Mouse (Mus musculus) neural tube, embryonic 12.5 days (tissue): Measurements from ENCODE around the gene Camta1. TPM values are rescaled to one million over a fixed set of nuclear protein-coding genes. Genes with fewer than 3 reads are reported as not detected.
A peak's percentile ranks its signal among the peaks of the same experiment; 100 is the strongest.
"Not testable (repeated sequence)": the region's sequence is repeated elsewhere in the genome, so short reads cannot be mapped to it uniquely, and the experiment has no call there.

ENCODE experiments used
- ATAC-seq: fragments of 200-750 bp; cut with Nextera tagmentation; 2 replicates; pipeline ENCODE4 v1.8.0; 2017; ENCODE audit warnings: low read depth, mild to moderate bottlenecking, moderate TSS enrichment, moderate library complexity; ENCODE audit not compliant: low FRiP score
- H3K27ac ChIP-seq: fragments of 300-500 bp; sonication (generic); 2 replicates; pipeline ENCODE4 v1.5.1; 2016
- H3K27me3 ChIP-seq: fragments of 300-500 bp; sonication (generic); replicated peaks from 2 replicates; pipeline ENCODE4 v1.6.1; 2016; ENCODE audit warnings: mild to moderate bottlenecking
- H3K36me3 ChIP-seq: fragments of 300-500 bp; sonication (generic); 2 replicates; pipeline ENCODE4 v1.6.1; 2016; ENCODE audit warnings: mild to moderate bottlenecking
- H3K4me1 ChIP-seq: fragments of 300-500 bp; sonication (generic); 2 replicates; pipeline ENCODE4 v1.6.1; 2016
- H3K4me2 ChIP-seq: fragments of 300-500 bp; sonication (generic); replicated peaks from 2 replicates; pipeline ENCODE4 v1.6.1; 2016; ENCODE audit warnings: mild to moderate bottlenecking
- H3K4me3 ChIP-seq: fragments of 300-500 bp; sonication (generic); 2 replicates; pipeline ENCODE4 v1.5.1; 2016
- H3K9ac ChIP-seq: fragments of 300-500 bp; sonication (generic); 2 replicates; pipeline ENCODE4 v1.6.1; 2016; ENCODE audit warnings: mild to moderate bottlenecking
- H3K9me3 ChIP-seq: fragments of 300-500 bp; sonication (generic); 2 replicates; pipeline ENCODE4 v1.6.1; 2016; ENCODE audit warnings: mild to moderate bottlenecking
- WGBS: fragments of 180-500 bp; shearing (Covaris S2); methylation state at CpG from one replicate; pipeline ENCODE4 v1.1.7; 2016; 5-methylcytosine and 5-hydroxymethylcytosine counted together
- polyA plus RNA-seq: library from polyadenylated mRNA; unstranded; fragments of >200 nt; fragmentation: Nextera tagmentation; extraction: Ambion mirVana; gene quantifications from 2 replicates; pipeline ENCODE4 v1.2.1, GENCODE M21; 2016

The Camta1 gene
- polyA plus RNA-seq, 1 experiment from 2014 or later = 164 TPM

DNA sequence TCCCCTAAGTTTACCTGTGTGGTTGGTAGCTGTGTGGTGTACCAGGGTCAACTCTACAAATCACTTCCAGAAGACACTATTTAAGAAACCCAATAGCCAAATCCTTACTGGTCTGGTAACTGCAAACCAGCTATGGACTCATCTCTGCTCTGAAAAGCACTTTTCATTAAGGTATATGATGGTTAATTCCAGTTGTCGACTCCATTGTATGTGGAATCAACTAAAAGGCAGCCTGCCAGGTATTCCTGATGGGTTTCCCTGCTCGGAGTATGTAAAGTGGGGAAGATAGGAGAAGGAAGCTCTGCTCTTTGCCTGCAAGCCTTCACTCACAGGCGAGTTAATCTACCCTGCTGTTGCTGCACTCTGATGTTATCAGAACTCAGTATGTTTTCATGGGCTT lies 815.2 kb downstream of the Camta1 start:
- ATAC-seq = no peak
- H3K4me3 ChIP-seq = no peak overlapping the region
- no peak overlapping the region for H3K27ac ChIP-seq
- H3K9me3 ChIP-seq = no peaks in the 10 kb centered on the region
- no peak overlapping the region for H3K4me2 ChIP-seq
- H3K9ac ChIP-seq = no peak overlapping the region
- 87% methylated on average over 3 of the region's 3 CpGs for WGBS
- H3K4me1 ChIP-seq = peaks cover 11% of the 10 kb centered on the region
- 0 out of 2 replicates have a peak, but pooled peaks cover 3% of the 10 kb centered on the region for H3K27me3 ChIP-seq
- peaks cover 36% of the 10 kb centered on the region for H3K36me3 ChIP-seq

DNA sequence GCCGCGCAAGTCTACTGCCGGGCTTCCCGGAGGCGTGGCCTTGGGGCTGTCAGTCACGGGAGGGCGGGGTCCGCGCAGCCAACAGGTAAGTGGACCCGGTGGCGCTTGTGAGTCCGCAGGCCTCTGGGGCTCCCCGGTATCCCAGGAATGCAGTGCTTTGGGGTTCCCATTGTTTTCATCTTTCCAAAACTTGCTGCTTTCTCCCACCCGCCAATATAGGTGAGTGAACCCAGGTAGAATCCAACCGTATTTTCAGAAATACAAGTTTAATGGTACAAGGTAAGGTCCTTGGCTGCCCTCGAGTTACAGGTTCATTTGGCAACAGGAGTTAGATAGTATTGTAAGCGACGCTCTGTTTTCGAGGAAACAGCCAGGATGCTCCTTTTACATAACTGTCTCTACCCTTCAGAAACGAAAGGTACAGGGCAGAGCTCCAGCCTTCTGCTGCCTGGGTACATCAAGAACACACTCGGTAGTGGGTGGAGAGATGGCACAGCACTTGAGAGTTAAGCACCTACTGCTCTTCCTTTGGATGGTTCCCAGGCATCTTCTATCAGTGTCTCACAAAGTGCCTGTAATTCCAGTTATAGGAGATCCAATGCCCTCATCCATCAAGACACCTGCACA lies 816.6 kb downstream of the Camta1 start:
- Histone ChIP-seq H3K27me3 (0 out of 2 replicates have a peak, but pooled peaks cover 3% of the 10 kb centered on the region), H3K9me3 (no peaks in the 10 kb centered on the region), H3K9ac (peak overlapping the region; percentile 58), H3K4me2 (peak overlapping the region; percentile 94), H3K4me1 (peaks cover 11% of the 10 kb centered on the region), H3K4me3 (peak overlapping the region; percentile 40), H3K27ac (no peak overlapping the region), H3K36me3 (peaks cover 27% of the 10 kb centered on the region)
- 4% methylated on average over 21 of the region's 21 CpGs for WGBS
- ATAC-seq = peak; percentile 3; the same call in 1 of the 2 replicates

DNA sequence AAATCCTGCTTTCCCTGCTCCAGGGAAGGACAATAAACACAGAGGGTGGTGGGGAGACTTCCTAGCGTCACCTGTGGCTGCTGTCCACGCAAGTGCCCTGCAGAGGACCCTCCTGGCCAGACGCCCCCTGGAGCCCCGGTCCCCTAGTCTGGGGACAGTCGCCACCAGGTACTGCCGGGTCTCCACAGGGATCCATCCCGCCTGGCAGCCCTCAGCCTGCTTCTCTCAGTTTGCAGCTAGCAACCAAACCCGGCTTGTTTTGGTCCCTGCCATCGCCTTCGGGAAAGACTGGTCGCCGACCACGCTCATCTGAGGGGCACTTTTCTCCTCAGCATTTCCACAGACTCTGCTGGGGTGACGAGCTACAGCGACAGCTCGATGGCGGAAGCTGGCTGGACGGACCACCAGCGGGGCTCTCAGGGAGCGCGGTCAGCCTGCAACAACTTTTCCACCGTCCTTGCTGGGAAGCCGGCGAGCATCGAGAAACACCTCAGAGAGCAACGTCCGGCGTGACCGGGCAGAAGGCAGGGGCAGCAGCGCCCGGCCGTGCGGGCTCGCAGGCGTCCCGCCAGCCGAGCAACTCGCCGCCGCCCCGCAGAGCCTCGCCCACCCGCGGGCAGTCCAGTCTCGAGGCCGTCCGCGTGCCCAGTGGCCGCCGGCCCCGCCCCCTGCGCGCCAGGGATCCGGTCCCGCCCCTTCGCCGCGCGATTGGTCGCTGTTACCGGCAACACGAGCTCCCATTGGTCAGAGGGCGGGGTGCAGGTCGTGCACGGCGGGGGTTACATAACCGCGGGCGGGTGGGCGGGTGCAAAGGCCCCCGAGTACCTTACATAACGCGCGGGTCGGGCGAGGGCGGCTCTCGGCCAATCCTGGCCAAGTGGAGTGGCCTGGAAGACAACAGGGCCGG lies 817.4 kb downstream of the Camta1 start, which contains the start of gene Per3:
TSS of gene Per3 (minus strand) at position 629 of the 907 bp plus-strand sequence.
- WGBS = under 1% methylated on average over 79 of the region's 79 CpGs
- H3K9me3 ChIP-seq = no peaks in the 10 kb centered on the region
- peak; percentile 96 for ATAC-seq
- H3K4me2 ChIP-seq = peak within 1 kb of the TSS; percentile 94
- H3K27ac ChIP-seq = no peak within 1 kb of the TSS
- peak within 1 kb of the TSS; percentile 40 for H3K4me3 ChIP-seq
- peak within 1 kb of the TSS; percentile 58 for H3K9ac ChIP-seq
- peaks cover 11% of the 10 kb centered on the region for H3K4me1 ChIP-seq
- H3K27me3 ChIP-seq = 0 out of 2 replicates have a peak, but pooled peaks cover 3% of the 10 kb centered on the region
- peaks cover 19% of the 10 kb centered on the region for H3K36me3 ChIP-seq

DNA sequence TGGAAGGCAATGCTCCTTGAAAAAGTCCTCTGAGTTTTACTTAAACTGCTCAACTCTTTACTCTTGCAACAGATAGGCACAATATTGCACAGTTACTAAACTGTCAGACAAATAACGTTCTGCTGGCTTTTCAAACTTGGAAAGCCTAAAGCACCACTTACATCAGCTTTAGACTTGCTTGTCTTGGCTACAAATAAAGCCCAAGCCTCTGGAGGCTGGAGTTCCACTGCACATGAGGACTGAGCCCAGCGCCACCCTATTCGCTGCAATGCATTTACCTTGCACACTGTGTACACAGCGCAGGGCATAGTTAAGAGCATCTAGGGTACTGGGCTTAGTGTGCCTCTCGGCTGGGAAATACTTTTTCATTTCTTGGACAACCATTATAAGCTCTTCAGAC lies 818.4 kb downstream of the Camta1 start:
- Histone ChIP-seq H3K4me1 (peaks cover 11% of the 10 kb centered on the region), H3K36me3 (peaks cover 15% of the 10 kb centered on the region), H3K9ac (no peak overlapping the region), H3K4me2 (peak overlapping the region; percentile 94), H3K9me3 (no peaks in the 10 kb centered on the region), H3K27me3 (0 out of 2 replicates have a peak, but pooled peaks cover 3% of the 10 kb centered on the region), H3K27ac (no peak overlapping the region), H3K4me3 (no peak overlapping the region)
- no peak for ATAC-seq
- WGBS = 26% methylated on average over 5 of the region's 5 CpGs

DNA sequence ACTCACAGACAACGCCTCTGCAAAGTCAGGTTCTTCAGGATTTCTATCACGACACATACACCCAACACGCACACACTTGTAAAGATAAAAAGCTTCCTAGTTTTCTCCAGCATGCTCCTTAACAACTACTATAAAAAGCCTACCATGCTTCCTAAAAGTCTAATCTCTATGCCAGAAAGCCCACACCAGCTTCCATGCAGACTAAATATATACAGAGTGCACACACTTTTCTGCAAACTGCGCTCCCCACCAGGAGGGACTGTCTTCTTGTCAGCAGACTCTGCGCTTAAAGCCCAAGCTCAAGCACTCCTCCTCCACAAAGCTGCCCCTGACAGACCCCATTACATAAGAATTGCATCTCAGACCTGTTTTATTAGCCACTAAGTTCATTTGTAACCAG lies 820.2 kb downstream of the Camta1 start:
- Histone ChIP-seq H3K4me3 (no peak overlapping the region), H3K9me3 (no peaks in the 10 kb centered on the region), H3K4me1 (peaks cover 11% of the 10 kb centered on the region), H3K4me2 (no peak overlapping the region), H3K27me3 (0 out of 2 replicates have a peak, but pooled peaks cover 3% of the 10 kb centered on the region), H3K27ac (no peak overlapping the region), H3K36me3 (peaks cover under 1% of the 10 kb centered on the region; the same call in 1 of the 2 replicates), H3K9ac (no peak overlapping the region)
- ATAC-seq = no peak
- WGBS = 80% methylated on average over 5 of the region's 5 CpGs

DNA sequence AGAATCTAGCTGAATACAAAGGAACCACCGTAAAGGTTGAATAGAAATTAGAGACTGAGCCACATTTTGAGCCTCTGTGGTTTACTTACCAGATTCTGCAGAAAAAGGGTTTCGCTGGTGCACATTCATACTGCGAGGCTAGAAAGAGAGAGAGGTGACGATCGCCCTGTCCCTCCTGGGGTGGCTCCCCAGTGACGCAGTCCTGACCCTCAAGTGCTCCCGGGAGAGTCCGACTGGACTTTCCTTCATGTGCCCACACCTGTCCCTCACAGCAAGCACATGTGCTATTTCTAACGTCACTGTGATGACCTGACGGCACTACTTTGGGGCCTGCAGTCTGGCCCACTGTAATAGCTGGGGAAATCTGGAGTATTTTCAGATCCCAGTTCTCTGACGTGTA lies 823.9 kb downstream of the Camta1 start:
- Histone ChIP-seq H3K4me1 (no peaks in the 10 kb centered on the region), H3K9ac (no peak overlapping the region), H3K36me3 (no peaks in the 10 kb centered on the region), H3K9me3 (no peaks in the 10 kb centered on the region), H3K4me2 (no peak overlapping the region), H3K27ac (no peak overlapping the region), H3K27me3 (0 out of 2 replicates have a peak, but pooled peaks cover 3% of the 10 kb centered on the region), H3K4me3 (no peak overlapping the region)
- WGBS = 92% methylated on average over 11 of the region's 11 CpGs
- ATAC-seq = no peak

DNA sequence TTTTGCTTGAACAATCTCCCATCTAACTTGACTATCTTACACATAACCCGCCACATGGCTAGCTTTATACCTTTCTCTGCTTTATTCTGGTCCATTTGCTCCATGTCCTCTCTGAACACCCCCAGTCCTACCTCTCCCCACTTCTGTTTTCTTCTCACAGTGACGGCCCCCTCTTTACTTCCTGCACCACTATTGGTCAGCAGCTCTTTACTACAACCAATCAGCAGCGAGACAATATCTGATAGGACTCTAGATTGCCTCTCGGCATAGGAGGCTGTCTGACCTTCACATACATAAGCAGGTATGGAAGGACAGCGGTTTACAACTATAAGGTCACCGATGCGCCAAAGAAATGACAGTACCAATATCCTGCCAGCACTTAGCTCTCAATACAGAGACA lies 825.2 kb downstream of the Camta1 start:
- no peak overlapping the region for H3K9ac ChIP-seq
- H3K27me3 ChIP-seq = no peaks in the 10 kb centered on the region
- H3K4me1 ChIP-seq = no peaks in the 10 kb centered on the region
- no peaks in the 10 kb centered on the region for H3K9me3 ChIP-seq
- H3K4me3 ChIP-seq = no peak overlapping the region
- no peaks in the 10 kb centered on the region for H3K36me3 ChIP-seq
- WGBS = 89% methylated on average over 7 of the region's 7 CpGs
- H3K4me2 ChIP-seq = no peak overlapping the region
- ATAC-seq = no peak
- H3K27ac ChIP-seq = no peak overlapping the region

DNA sequence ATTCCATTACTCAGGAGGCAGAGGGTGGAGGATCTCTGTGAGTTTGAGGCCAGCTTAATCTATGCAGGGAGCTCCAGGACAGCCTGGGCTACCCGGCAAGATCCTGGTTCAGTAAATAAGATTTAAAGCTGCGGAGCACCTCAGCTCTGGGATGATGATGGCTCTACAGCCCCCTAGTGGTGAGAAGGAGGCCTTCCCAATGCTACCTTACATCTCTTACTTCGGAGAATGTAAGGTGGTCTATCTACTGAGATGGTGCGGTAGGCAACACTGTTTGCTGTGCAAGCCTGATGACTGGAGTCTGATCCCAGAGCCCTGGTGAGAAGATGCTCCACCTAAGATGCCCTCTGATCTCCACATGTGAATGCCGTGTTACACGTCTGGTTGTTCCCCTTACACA lies 834.7 kb downstream of the Camta1 start:
- Histone ChIP-seq H3K9me3 (no peaks in the 10 kb centered on the region), H3K27me3 (no peaks in the 10 kb centered on the region), H3K4me3 (no peak overlapping the region), H3K9ac (no peak overlapping the region), H3K4me1 (no peaks in the 10 kb centered on the region), H3K27ac (no peak overlapping the region), H3K36me3 (peaks cover 6% of the 10 kb centered on the region; the same call in 1 of the 2 replicates), H3K4me2 (no peak overlapping the region)
- no peak for ATAC-seq
- 49% methylated on average over 6 of the region's 6 CpGs for WGBS

DNA sequence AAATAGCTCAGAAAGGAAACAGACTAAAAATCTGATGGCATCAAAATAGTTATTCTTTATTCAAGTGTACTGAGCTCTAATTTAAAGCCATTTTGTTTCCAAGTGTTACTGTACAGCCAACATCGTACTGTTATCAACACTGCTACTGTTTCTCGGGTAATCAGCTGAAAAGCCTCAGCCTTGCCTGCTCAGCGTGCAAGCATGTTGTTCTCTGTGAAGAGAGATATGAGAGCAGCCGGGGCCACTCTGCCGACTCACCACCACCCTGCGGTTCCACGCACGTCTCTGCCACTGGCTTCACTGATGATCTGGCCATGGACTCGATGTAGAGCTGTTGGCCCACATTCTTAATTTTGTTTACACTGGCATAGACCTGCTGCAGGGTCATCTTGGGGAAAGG lies 837.5 kb downstream of the Camta1 start:
- H3K4me1 ChIP-seq = no peaks in the 10 kb centered on the region
- no peak overlapping the region for H3K27ac ChIP-seq
- 93% methylated on average over 9 of the region's 9 CpGs for WGBS
- H3K9ac ChIP-seq = no peak overlapping the region
- H3K9me3 ChIP-seq = no peaks in the 10 kb centered on the region
- H3K27me3 ChIP-seq = no peaks in the 10 kb centered on the region
- H3K36me3 ChIP-seq = peaks cover 6% of the 10 kb centered on the region; the same call in 1 of the 2 replicates
- no peak overlapping the region for H3K4me3 ChIP-seq
- no peak overlapping the region for H3K4me2 ChIP-seq
- no peak for ATAC-seq

DNA sequence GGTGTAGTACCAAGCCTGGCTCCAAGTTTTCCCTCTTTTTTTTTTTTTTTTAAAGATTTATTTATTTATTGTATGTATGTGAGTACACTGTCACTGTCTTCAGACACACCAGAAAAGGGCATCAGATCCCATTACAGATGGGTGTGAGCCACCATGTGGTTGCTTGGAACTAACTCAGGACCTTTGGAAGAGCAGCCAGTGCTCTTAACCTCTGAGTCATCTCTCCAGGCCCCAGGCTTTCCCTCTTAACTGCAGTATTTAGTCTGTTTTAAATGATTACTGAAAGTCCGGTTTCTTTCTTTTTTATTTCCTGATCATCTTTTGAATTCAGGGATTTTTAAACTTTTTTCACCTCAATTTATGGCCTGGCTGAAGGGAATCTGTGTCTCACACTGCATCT lies 844.3 kb downstream of the Camta1 start:
- H3K9ac ChIP-seq, H3K27ac ChIP-seq, H3K9me3 ChIP-seq, ATAC-seq, H3K4me3 ChIP-seq, H3K27me3 ChIP-seq, H3K4me1 ChIP-seq, H3K36me3 ChIP-seq, H3K4me2 ChIP-seq: not testable (repeated sequence)
- WGBS = 90% methylated on average over 1 of the region's 1 CpGs

DNA sequence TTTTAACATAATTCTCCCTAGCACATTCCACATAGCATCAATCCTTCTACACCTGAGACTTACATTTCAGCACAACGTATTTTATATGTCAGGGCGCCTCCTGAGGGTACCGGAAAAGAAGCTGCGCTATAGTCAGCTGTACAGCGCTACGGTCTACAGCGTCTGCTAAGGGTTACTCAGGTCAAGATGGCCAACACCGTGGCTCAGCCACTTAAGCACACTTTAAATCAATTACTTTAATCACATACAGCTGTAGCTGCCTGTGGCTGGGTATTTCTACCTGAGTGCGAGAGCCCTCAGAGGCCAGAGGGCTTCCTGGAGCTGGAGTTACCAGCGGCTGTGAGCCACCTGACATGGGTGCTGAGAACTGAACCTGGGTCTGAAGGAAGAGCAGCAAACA lies 845.7 kb downstream of the Camta1 start:
- Histone ChIP-seq H3K4me3 (no peak overlapping the region), H3K27me3 (no peaks in the 10 kb centered on the region), H3K4me1 (no peaks in the 10 kb centered on the region; the same call in 1 of the 2 replicates), H3K36me3 (peaks cover 7% of the 10 kb centered on the region; the same call in 1 of the 2 replicates), H3K4me2 (no peak overlapping the region), H3K9me3 (no peaks in the 10 kb centered on the region), H3K9ac (no peak overlapping the region), H3K27ac (no peak overlapping the region)
- 81% methylated on average over 10 of the region's 10 CpGs for WGBS
- ATAC-seq = no peak

DNA sequence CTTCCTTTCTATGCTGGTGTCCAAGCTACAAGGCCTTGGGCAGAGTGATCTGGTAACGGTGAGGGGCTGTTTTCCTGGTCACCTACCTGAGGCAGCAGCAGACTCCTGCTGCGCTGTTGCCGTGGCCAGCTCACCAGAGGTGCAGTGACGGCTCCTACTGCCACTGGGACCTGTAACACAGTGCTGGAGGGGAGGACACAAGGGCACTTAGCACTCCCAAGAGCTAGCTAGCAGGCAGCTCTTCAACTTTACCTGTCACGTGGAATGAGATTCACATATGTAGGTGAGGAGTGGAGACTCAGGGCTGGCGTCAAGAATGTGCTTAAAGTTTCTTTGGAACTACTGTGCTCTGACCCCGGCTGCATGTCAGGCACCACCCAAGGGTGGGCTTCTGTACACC lies 851.4 kb downstream of the Camta1 start:
- no peak for ATAC-seq
- H3K36me3 ChIP-seq = 0 out of 2 replicates have a peak, but pooled peaks cover 6% of the 10 kb centered on the region
- H3K27ac ChIP-seq = no peak overlapping the region
- H3K4me2 ChIP-seq = no peak overlapping the region
- H3K4me3 ChIP-seq = no peak overlapping the region
- WGBS = 94% methylated on average over 7 of the region's 7 CpGs
- no peaks in the 10 kb centered on the region for H3K27me3 ChIP-seq
- no peaks in the 10 kb centered on the region for H3K9me3 ChIP-seq
- H3K4me1 ChIP-seq = no peaks in the 10 kb centered on the region; the same call in 1 of the 2 replicates
- H3K9ac ChIP-seq = no peak overlapping the region
